In the genomic region with DNA sequence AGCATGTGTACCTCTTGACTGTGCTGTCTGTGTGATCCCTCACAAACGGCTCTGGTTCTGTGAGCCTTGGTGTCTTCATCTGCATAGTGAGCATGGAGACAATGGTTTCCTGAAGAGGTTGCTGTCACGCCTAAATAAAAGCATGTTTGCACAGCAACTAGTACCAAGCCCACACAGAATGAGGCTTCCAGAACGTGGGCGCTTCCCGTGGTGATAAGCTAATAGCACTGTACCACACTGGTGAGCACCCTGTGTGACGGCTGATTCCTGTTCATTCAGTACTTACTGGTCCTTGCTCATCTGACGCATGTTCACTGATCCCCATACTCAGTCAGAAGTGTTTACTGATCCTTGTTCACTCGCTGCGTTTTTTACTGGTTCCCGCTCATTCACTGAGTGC, we compare ENCODE assay signal across 29 mouse cellular contexts. TPM values are rescaled to one million over a fixed set of nuclear protein-coding genes. Genes with fewer than 3 reads are reported as not detected.
"Had no signal": no experiment of that assay in that cellular context is flagged by ENCODE, and none has a peak within 500 bp of the region (broad histone marks: within the 10 kb centered on the region; RNA-seq: fewer than 3 reads in every experiment).

No protein-coding gene starts in this region.

- H3K4me1 ChIP-seq: intestine, embryonic 15.5 days; limb, embryonic 10.5 days; limb, embryonic 13.5 days; liver, embryonic 15.5 days; lung, embryonic 15.5 days had no signal

- H3K36me3 ChIP-seq: intestine, embryonic 15.5 days; kidney, embryonic 15.5 days; limb, embryonic 10.5 days; limb, embryonic 13.5 days; liver, embryonic 12.5 days; liver, embryonic 15.5 days; lung, embryonic 15.5 days had no signal

- ATAC-seq: intestine, embryonic 15.5 days; liver, embryonic 12.5 days had no signal

- DNase-seq: kidney, adult 11 months; kidney, adult 8-10 months; kidney, postnatal 10 days; kidney, postnatal 36 days; liver; lung, adult 18-20 months; lung, postnatal 10 days; lung, postnatal 36 days; midbrain, embryonic 14.5 days; right cerebral cortex, postnatal 14 days; right cerebral cortex, postnatal 4 days; thymus, adult 18-20 months; thymus, postnatal 36 days had no signal

- H3K9ac ChIP-seq: intestine, embryonic 15.5 days; kidney, embryonic 15.5 days; limb, embryonic 13.5 days; liver, embryonic 12.5 days; liver, embryonic 15.5 days; lung, embryonic 15.5 days had no signal

- H3K4me2 ChIP-seq: intestine, embryonic 15.5 days; kidney, embryonic 15.5 days; limb, embryonic 13.5 days; liver, embryonic 12.5 days; liver, embryonic 15.5 days; lung, embryonic 15.5 days; midbrain, embryonic 11.5 days had no signal

- H3K9me3 ChIP-seq: intestine, embryonic 15.5 days; kidney, embryonic 15.5 days; limb, embryonic 10.5 days; limb, embryonic 13.5 days; liver, embryonic 12.5 days; liver, embryonic 15.5 days; lung, embryonic 15.5 days had no signal

- H3K27ac ChIP-seq: intestine, embryonic 15.5 days; kidney, embryonic 15.5 days; limb, embryonic 10.5 days; limb, embryonic 13.5 days; liver, embryonic 12.5 days; liver, embryonic 15.5 days; lung, embryonic 15.5 days had no signal

- H3K27me3 ChIP-seq: intestine, embryonic 15.5 days; kidney, embryonic 15.5 days; liver, embryonic 15.5 days had no signal

- H3K4me3 ChIP-seq: intestine, embryonic 15.5 days; kidney, embryonic 15.5 days; limb, embryonic 10.5 days; limb, embryonic 13.5 days; liver, embryonic 12.5 days; liver, embryonic 15.5 days; lung, embryonic 15.5 days had no signal

RNA-seq across cellular contexts. Expression of a gene that starts 2.4 kb away (rescaled TPM):
- total RNA-seq: layer of hippocampus, adult 8-10 months; left cerebral cortex, adult 18-20 months; left cerebral cortex, postnatal 25 days; megakaryocyte-erythroid progenitor cell, adult 5-6 weeks had no signal
- polyA plus RNA-seq: limb, embryonic 10.5 days; liver, embryonic 12.5 days; midbrain, embryonic 11.5 days; midbrain, embryonic 14.5 days; neural tube, embryonic 11.5 days; testis, adult 2 months had no signal

RNA-seq across cellular contexts. Expression of a gene that starts 26.6 kb away (rescaled TPM):
- total RNA-seq: megakaryocyte-erythroid progenitor cell, adult 5-6 weeks had no signal
- polyA plus RNA-seq: limb, embryonic 10.5 days; liver, embryonic 12.5 days; midbrain, embryonic 11.5 days; neural tube, embryonic 11.5 days had no signal

RNA-seq across cellular contexts. Expression of a gene that starts 33.4 kb away (rescaled TPM):
- total RNA-seq: left cerebral cortex, adult 18-20 months; left cerebral cortex, postnatal 25 days; midbrain, postnatal 0 days had no signal
- polyA plus RNA-seq: limb, embryonic 10.5 days; limb, embryonic 13.5 days; midbrain, embryonic 11.5 days; midbrain, embryonic 14.5 days; neural tube, embryonic 11.5 days had no signal

RNA-seq across cellular contexts. Expression of a gene that starts 46.7 kb away (rescaled TPM):
- total RNA-seq: layer of hippocampus, adult 8-10 months; left cerebral cortex, adult 18-20 months; left cerebral cortex, postnatal 25 days; megakaryocyte-erythroid progenitor cell, adult 5-6 weeks; midbrain, postnatal 0 days had no signal
- polyA plus RNA-seq: limb, embryonic 10.5 days; liver, embryonic 12.5 days; liver, embryonic 15.5 days; urinary bladder, adult 2 months had no signal
